Mouse (Mus musculus) G1E (cell line): ENCODE data around the gene Glmp. TPM values are rescaled to one million over a fixed set of nuclear protein-coding genes. Genes with fewer than 3 reads are reported as not detected.
"Not testable (repeated sequence)": the region's sequence is repeated elsewhere in the genome, so short reads cannot be mapped to it uniquely, and the experiment has no call there.

ENCODE experiments used
- ATAC-seq: 2 replicates; pipeline ENCODE4 v1.8.0; 2016; ENCODE audit warnings: mild to moderate bottlenecking; ENCODE audit not compliant: insufficient number of reproducible peaks, poor library complexity, low FRiP score, severe bottlenecking; ENCODE audit errors: extremely low read depth
- DNase-seq: peaks from one replicate; pipeline ENCODE4 v3.0.0; 2012; ENCODE audit warnings: low spot score
- H3K27me3 ChIP-seq: 2 replicates; pipeline ENCODE4 v1.6.1; 2012; ENCODE audit warnings: mild to moderate bottlenecking, low read length, inconsistent platforms; ENCODE audit not compliant: insufficient read depth
- H3K36me3 ChIP-seq: replicated peaks from 2 replicates; pipeline ENCODE3; 2012; ENCODE audit warnings: mild to moderate bottlenecking, inconsistent platforms
- H3K4me1 ChIP-seq: 2 replicates; pipeline ENCODE4 v1.6.1; 2012; ENCODE audit warnings: low read depth, low read length, inconsistent platforms, mixed read lengths; ENCODE audit not compliant: insufficient read depth
- H3K4me3 ChIP-seq: 2 replicates; pipeline ENCODE4 v1.5.1; 2012; ENCODE audit warnings: low read depth, mild to moderate bottlenecking, inconsistent platforms, low read length, moderate library complexity, mixed read lengths
- H3K9me3 ChIP-seq: replicated peaks from 2 replicates; pipeline ENCODE4 v1.6.1; 2012; ENCODE audit warnings: inconsistent platforms
- CTCF ChIP-seq: IDR thresholded peaks from 2 replicates; pipeline ENCODE4 v1.5.1; 2012; ENCODE audit warnings: low read depth, low read length, inconsistent platforms, mixed read lengths
- GATA1 ChIP-seq: IDR thresholded peaks from 2 replicates; pipeline ENCODE4 v1.6.1; 2012; ENCODE audit warnings: borderline replicate concordance, low read length, inconsistent platforms, mixed read lengths
- GATA2 ChIP-seq: IDR thresholded peaks from 2 replicates; pipeline ENCODE4 v1.6.1; 2012; ENCODE audit warnings: low read depth, low read length, inconsistent platforms, borderline replicate concordance
- POLR2AphosphoS5 ChIP-seq: IDR thresholded peaks from 2 replicates; pipeline ENCODE4 v1.6.1; 2012; ENCODE audit warnings: low read depth, low read length, inconsistent platforms; ENCODE audit not compliant: insufficient replicate concordance
- TAL1 ChIP-seq: conservative IDR thresholded peaks from 2 replicates; pipeline ENCODE4 v1.6.1; 2012; ENCODE audit warnings: low read depth, low read length, inconsistent platforms, mixed read lengths
- polyA plus RNA-seq: library from polyadenylated mRNA; stranded (reverse); fragments of >175 nt; gene quantifications from 2 replicates; pipeline ENCODE4 v1.2.3, GENCODE M21; 2012
- total RNA-seq, 2 experiments: library from RNA; stranded (forward) in 1 of 2; stranded (reverse) in 1 of 2; fragments of 200-1000 nt in 1 of 2; fragments of >200 nt in 1 of 2; fragmentation: Nextera tagmentation in 1 of 2; gene quantifications; 2 replicates each; pipeline ENCODE4 v1.2.3; 2014 to 2017

Gene Glmp
- total and polyA plus RNA-seq, 3 experiments, result 65.7 to 123 (median 67.5) TPM

- peaks cover 6% of the 10 kb centered on the region for H3K9me3 ChIP-seq
- TF ChIP-seq GATA1 (no peak), GATA2 (no peak), TAL1 (no peak), POLR2AphosphoS5 (no peak), CTCF (no peak)
- H3K27me3 ChIP-seq, result peaks cover 13% of the 10 kb centered on the region
- H3K36me3 ChIP-seq, result peaks cover 48% of the 10 kb centered on the region
- DNase-seq, result no peak
- no peak for ATAC-seq
- H3K4me1 ChIP-seq, result peaks cover 38% of the 10 kb centered on the region
- no peak within 1 kb of the TSS for H3K4me3 ChIP-seq
Observed at GRCm38 (mm10) chr3:88364337-88364736, 39.5 kb downstream of the Glmp start, which contains the start of gene Paqr6. TSS of gene Paqr6 (plus strand) at chr3:88364584.

GRCm38 (mm10) chr3:88365705-88366361 is 41.0 kb downstream of the Glmp start:
- H3K9me3 ChIP-seq, result peaks cover 18% of the 10 kb centered on the region
- no peak overlapping the region for H3K4me3 ChIP-seq
- H3K36me3 ChIP-seq, result peaks cover 33% of the 10 kb centered on the region
- DNase-seq, result no peak
- TF ChIP-seq TAL1 (no peak), GATA2 (no peak)
- H3K27me3 ChIP-seq, result peaks cover 20% of the 10 kb centered on the region
- peaks cover 32% of the 10 kb centered on the region for H3K4me1 ChIP-seq
- ATAC-seq, result no peak

- Histone ChIP-seq H3K9me3 (peaks cover 27% of the 10 kb centered on the region), H3K27me3 (peaks cover 24% of the 10 kb centered on the region), H3K4me1 (peaks cover 27% of the 10 kb centered on the region), H3K36me3 (peaks cover 22% of the 10 kb centered on the region)
- not testable (repeated sequence) for H3K4me3 ChIP-seq, DNase-seq
- peak; percentile 28; the same call in 1 of the 2 replicates for ATAC-seq
Observed at GRCm38 (mm10) chr3:88366830-88367428, 42.1 kb downstream of the Glmp start.

GRCm38 (mm10) chr3:88367517-88367916 is 42.7 kb downstream of the Glmp start:
- not testable (repeated sequence) for DNase-seq, ATAC-seq, H3K4me3 ChIP-seq
- Histone ChIP-seq H3K36me3 (peaks cover 16% of the 10 kb centered on the region), H3K9me3 (peaks cover 28% of the 10 kb centered on the region), H3K4me1 (peaks cover 23% of the 10 kb centered on the region), H3K27me3 (peaks cover 24% of the 10 kb centered on the region)

GRCm38 (mm10) chr3:88368511-88368910 is 43.7 kb downstream of the Glmp start:
- Histone ChIP-seq H3K27me3 (peaks cover 27% of the 10 kb centered on the region), H3K9me3 (peaks cover 28% of the 10 kb centered on the region), H3K4me1 (peaks cover 16% of the 10 kb centered on the region)
- H3K36me3 ChIP-seq, ATAC-seq, H3K4me3 ChIP-seq, DNase-seq: not testable (repeated sequence)

- not testable (repeated sequence) for H3K36me3 ChIP-seq, H3K4me3 ChIP-seq, H3K4me1 ChIP-seq, ATAC-seq, DNase-seq
- peaks cover 28% of the 10 kb centered on the region for H3K9me3 ChIP-seq
- H3K27me3 ChIP-seq, result peaks cover 32% of the 10 kb centered on the region
Observed at GRCm38 (mm10) chr3:88372643-88373042, 47.8 kb downstream of the Glmp start, which contains the start of gene Bglap3. TSS of gene Bglap3 (minus strand) at chr3:88372743.

GRCm38 (mm10) chr3:88375750-88376626 is 51.2 kb downstream of the Glmp start:
- DNase-seq (peak; percentile 19), ATAC-seq (0 out of 2 replicates have a peak, but pooled peaks have one; percentile 8)
- Histone ChIP-seq H3K9me3 (peaks cover 10% of the 10 kb centered on the region), H3K27me3 (peaks cover 31% of the 10 kb centered on the region)
- not testable (repeated sequence) for H3K4me3 ChIP-seq, H3K36me3 ChIP-seq, H3K4me1 ChIP-seq

GRCm38 (mm10) chr3:88376644-88377043 is 51.8 kb downstream of the Glmp start:
- not testable (repeated sequence) for H3K4me3 ChIP-seq, ATAC-seq, H3K36me3 ChIP-seq, DNase-seq, H3K4me1 ChIP-seq, H3K9me3 ChIP-seq
- H3K27me3 ChIP-seq, result peaks cover 27% of the 10 kb centered on the region

- H3K27me3 ChIP-seq, result peaks cover 26% of the 10 kb centered on the region
- not testable (repeated sequence) for H3K36me3 ChIP-seq, DNase-seq, H3K4me3 ChIP-seq, ATAC-seq, H3K4me1 ChIP-seq, H3K9me3 ChIP-seq
Observed at GRCm38 (mm10) chr3:88378599-88378998, 53.8 kb downstream of the Glmp start, which contains the start of gene Bglap2. TSS of gene Bglap2 (minus strand) at chr3:88378699.
